Mouse (Mus musculus): ENCODE data around the gene Ppp4r4. TPM values are rescaled to one million over a fixed set of nuclear protein-coding genes. Genes with fewer than 3 reads are reported as not detected.

Ppp4r4 gene
- polyA plus RNA-seq, 1 experiment from 2014 or later = 3.6 TPM

DNA sequence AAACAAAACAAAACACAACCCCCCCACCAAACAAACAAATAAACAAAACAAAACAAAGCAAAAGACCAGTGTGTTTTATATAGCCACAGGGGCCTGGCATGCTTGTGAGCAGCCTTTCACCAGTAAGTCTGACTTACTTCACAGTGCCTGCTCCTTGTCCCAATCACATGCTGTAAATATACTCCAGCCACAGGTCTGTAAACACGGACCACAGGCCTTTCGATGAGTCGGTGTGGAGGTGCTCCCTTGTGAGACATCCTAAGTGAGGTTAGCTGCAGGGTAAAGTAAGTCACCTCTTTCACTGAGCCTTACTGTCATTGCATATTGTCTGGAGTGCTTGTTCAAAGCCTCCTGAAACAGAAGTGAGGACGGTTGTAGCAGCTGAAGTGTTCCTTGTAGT is 16.4 kb downstream of the Ppp4r4 start:
- Histone ChIP-seq H3K27ac (ENCODE audit: low read length) (no peak overlapping the region), H3K9ac (ENCODE audit: low read depth, low read length) (no peak overlapping the region), H3K4me2 (ENCODE audit: low read length) (no peak overlapping the region), H3K36me3 (ENCODE audit: control insufficient read depth, insufficient read depth, low read length) (no peaks in the 10 kb centered on the region), H3K4me3 (ENCODE audit: low read depth, low read length) (no peak overlapping the region), H3K27me3 (ENCODE audit: control insufficient read depth, insufficient read depth, low read depth, low read length) (no peaks in the 10 kb centered on the region), H3K9me3 (replicated peaks; ENCODE audit: control insufficient read depth, low read length, poor library complexity, severe bottlenecking) (no peaks in the 10 kb centered on the region), H3K4me1 (ENCODE audit: control insufficient read depth, insufficient read depth, low read length) (no peaks in the 10 kb centered on the region)
- no peak for ATAC-seq
- WGBS = 86% methylated on average over 4 of the region's 4 CpGs

DNA sequence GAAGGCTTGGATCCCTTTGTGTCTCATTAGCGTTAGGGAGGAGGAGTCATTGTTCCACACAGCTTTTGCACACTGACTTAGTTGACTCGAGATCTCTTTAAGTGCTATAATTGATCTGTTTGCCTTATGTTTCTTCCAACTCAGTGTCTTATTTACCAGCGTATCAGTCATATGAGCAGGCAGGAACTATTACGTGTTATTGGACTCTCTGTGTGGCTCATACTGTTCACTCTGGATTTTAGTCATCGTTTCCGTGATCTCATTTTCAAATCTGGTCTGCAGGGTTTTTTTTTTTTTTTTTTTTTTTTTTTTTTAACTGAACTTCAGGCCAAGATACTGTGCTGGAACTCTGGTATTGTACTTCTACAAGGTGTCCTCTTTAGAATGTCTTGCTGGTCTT is 18.0 kb downstream of the Ppp4r4 start:
- H3K4me3 ChIP-seq (ENCODE audit: low read depth, low read length) = no peak overlapping the region
- H3K4me2 ChIP-seq (ENCODE audit: low read length) = no peak overlapping the region
- H3K27me3 ChIP-seq (ENCODE audit: control insufficient read depth, insufficient read depth, low read depth, low read length) = no peaks in the 10 kb centered on the region
- H3K36me3 ChIP-seq (ENCODE audit: control insufficient read depth, insufficient read depth, low read length) = no peaks in the 10 kb centered on the region
- no peak overlapping the region for H3K9ac ChIP-seq (ENCODE audit: low read depth, low read length)
- no peak overlapping the region for H3K27ac ChIP-seq (ENCODE audit: low read length)
- no peak for ATAC-seq
- H3K9me3 ChIP-seq (replicated peaks; ENCODE audit: control insufficient read depth, low read length, poor library complexity, severe bottlenecking) = no peaks in the 10 kb centered on the region
- no peaks in the 10 kb centered on the region for H3K4me1 ChIP-seq (ENCODE audit: control insufficient read depth, insufficient read depth, low read length)
- 74% methylated on average over 6 of the region's 6 CpGs for WGBS

DNA sequence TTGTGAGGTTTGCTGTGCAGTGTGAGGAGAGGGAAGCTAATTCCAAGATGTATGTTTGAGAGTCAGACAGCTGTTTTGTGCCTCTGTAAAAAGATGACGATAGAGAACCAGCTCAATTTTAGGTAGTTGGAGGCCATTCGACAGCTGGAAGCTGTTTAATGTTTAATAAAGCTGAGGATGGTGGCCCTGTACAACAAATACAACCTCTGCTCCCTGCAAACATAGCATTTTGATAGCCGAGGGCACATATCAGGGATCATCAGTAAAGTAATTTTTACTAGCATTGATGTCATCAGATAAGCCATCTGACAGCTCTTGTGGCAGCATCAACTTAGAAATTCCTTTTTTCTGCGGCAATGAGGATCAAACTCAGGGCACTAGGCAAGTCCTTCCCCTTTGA is 19.3 kb downstream of the Ppp4r4 start:
- 77% methylated on average over 4 of the region's 4 CpGs for WGBS
- H3K4me3 ChIP-seq (ENCODE audit: low read depth, low read length) = no peak overlapping the region
- no peaks in the 10 kb centered on the region for H3K9me3 ChIP-seq (replicated peaks; ENCODE audit: control insufficient read depth, low read length, poor library complexity, severe bottlenecking)
- no peak overlapping the region for H3K9ac ChIP-seq (ENCODE audit: low read depth, low read length)
- no peak overlapping the region for H3K4me2 ChIP-seq (ENCODE audit: low read length)
- H3K27ac ChIP-seq (ENCODE audit: low read length) = no peak overlapping the region
- H3K27me3 ChIP-seq (ENCODE audit: control insufficient read depth, insufficient read depth, low read depth, low read length) = no peaks in the 10 kb centered on the region
- ATAC-seq = no peak
- no peaks in the 10 kb centered on the region for H3K36me3 ChIP-seq (ENCODE audit: control insufficient read depth, insufficient read depth, low read length)
- H3K4me1 ChIP-seq (ENCODE audit: control insufficient read depth, insufficient read depth, low read length) = no peaks in the 10 kb centered on the region

DNA sequence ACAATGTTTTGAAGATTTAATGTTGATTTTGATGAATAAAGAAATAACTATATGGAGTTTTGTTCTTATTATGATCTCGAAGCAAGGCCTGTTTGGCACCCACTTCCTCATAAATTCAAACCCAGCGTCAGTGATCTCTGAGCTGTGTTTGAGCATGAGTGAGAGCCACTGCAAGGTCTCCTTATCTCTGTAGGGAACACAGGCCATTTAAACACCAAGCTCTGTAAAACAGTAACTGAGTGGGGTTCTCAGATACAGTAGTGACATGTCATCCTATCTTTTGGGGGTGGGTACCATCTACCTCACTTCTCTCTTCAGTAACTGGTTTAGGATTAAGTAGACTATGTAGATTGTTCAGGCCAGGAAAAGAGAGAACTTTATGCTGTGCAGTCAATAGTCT is 20.4 kb downstream of the Ppp4r4 start:
- H3K4me2 ChIP-seq (ENCODE audit: low read length) = no peak overlapping the region
- H3K4me3 ChIP-seq (ENCODE audit: low read depth, low read length) = no peak overlapping the region
- no peaks in the 10 kb centered on the region for H3K36me3 ChIP-seq (ENCODE audit: control insufficient read depth, insufficient read depth, low read length)
- ATAC-seq = no peak
- H3K4me1 ChIP-seq (ENCODE audit: control insufficient read depth, insufficient read depth, low read length) = no peaks in the 10 kb centered on the region
- 90% methylated on average over 2 of the region's 2 CpGs for WGBS
- no peak overlapping the region for H3K9ac ChIP-seq (ENCODE audit: low read depth, low read length)
- no peaks in the 10 kb centered on the region for H3K27me3 ChIP-seq (ENCODE audit: control insufficient read depth, insufficient read depth, low read depth, low read length)
- H3K27ac ChIP-seq (ENCODE audit: low read length) = no peak overlapping the region
- no peaks in the 10 kb centered on the region for H3K9me3 ChIP-seq (replicated peaks; ENCODE audit: control insufficient read depth, low read length, poor library complexity, severe bottlenecking)

DNA sequence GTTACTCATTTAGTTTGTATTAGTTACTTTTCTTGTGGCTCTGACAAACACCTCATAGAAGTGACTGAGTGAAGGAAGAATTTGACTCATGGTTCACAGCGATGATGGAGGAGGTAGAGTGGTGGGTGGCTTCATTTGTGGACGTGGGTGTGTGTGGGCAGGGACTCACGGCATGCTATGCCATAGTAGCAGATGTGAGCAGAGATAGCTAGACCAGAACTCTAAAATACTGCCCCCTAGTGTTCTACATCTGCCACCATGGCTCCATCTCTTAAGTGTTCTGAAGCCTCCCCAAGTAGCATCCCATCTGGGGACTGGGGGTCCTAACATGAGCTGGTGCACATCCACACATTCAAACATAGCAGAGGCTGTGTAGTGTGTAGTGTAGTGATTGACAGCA is 21.4 kb downstream of the Ppp4r4 start:
- Histone ChIP-seq H3K36me3 (ENCODE audit: control insufficient read depth, insufficient read depth, low read length) (no peaks in the 10 kb centered on the region), H3K9me3 (replicated peaks; ENCODE audit: control insufficient read depth, low read length, poor library complexity, severe bottlenecking) (no peaks in the 10 kb centered on the region), H3K4me1 (ENCODE audit: control insufficient read depth, insufficient read depth, low read length) (no peaks in the 10 kb centered on the region), H3K27me3 (ENCODE audit: control insufficient read depth, insufficient read depth, low read depth, low read length) (no peaks in the 10 kb centered on the region), H3K9ac (ENCODE audit: low read depth, low read length) (no peak overlapping the region), H3K27ac (ENCODE audit: low read length) (no peak overlapping the region), H3K4me2 (ENCODE audit: low read length) (no peak overlapping the region), H3K4me3 (ENCODE audit: low read depth, low read length) (no peak overlapping the region)
- ATAC-seq = no peak
- WGBS = 63% methylated on average over 3 of the region's 3 CpGs

DNA sequence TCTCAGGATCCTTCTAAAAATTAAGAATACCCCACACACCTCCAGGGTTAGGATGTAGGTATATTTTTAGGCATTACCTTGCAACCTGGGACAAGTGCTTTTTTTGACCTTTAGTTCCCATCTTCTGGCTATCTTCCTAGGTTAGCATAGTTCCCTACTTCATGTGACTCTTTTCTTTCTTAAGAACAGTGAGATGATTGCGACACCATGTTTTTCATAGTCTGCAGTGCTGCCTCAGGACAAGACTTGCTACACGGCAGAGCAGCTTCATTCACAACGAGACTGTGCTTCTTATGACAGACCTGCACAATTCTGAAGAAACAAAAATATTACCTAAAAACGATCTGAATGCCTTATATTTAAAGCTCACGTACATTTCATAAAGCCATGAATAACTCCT is 24.8 kb downstream of the Ppp4r4 start:
- no peak for ATAC-seq

DNA sequence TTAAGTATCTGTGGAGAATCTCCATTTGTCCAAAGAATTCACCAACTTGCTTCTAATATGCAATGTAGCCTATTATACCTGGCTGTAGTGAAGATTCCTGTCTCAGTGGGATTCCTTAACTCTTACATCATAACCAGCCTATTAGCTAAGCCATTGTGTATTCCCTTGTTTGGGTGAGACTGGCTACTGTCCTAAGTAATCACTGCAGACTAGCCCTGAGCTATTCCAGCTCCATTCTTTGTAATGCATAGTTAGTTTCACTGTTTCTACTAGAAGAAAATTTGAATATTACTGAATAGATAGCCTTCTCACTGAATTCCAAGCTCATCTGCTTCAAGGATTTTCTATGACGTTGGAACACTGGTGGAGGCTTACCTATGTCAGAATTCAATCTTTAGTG is 32.6 kb downstream of the Ppp4r4 start:
- Histone ChIP-seq H3K27me3 (ENCODE audit: control insufficient read depth, insufficient read depth, low read depth, low read length) (no peaks in the 10 kb centered on the region), H3K4me1 (ENCODE audit: control insufficient read depth, insufficient read depth, low read length) (no peaks in the 10 kb centered on the region), H3K9me3 (replicated peaks; ENCODE audit: control insufficient read depth, low read length, poor library complexity, severe bottlenecking) (no peaks in the 10 kb centered on the region), H3K36me3 (ENCODE audit: control insufficient read depth, insufficient read depth, low read length) (no peaks in the 10 kb centered on the region), H3K27ac (ENCODE audit: low read length) (no peak overlapping the region), H3K4me3 (ENCODE audit: low read depth, low read length) (no peak overlapping the region), H3K9ac (ENCODE audit: low read depth, low read length) (no peak overlapping the region), H3K4me2 (ENCODE audit: low read length) (no peak overlapping the region)
- no peak for ATAC-seq
- 66% methylated on average over 1 of the region's 1 CpGs for WGBS

More for the DNA sequence above, 24.8 kb downstream of the Ppp4r4 start:
- no peaks in the 10 kb centered on the region for H3K36me3 ChIP-seq (ENCODE audit: control insufficient read depth, insufficient read depth, low read length)
- H3K9me3 ChIP-seq (replicated peaks; ENCODE audit: control insufficient read depth, low read length, poor library complexity, severe bottlenecking) = no peaks in the 10 kb centered on the region
- no peak overlapping the region for H3K4me3 ChIP-seq (ENCODE audit: low read depth, low read length)
- H3K9ac ChIP-seq (ENCODE audit: low read depth, low read length) = no peak overlapping the region
- no peak overlapping the region for H3K4me2 ChIP-seq (ENCODE audit: low read length)
- no peak overlapping the region for H3K27ac ChIP-seq (ENCODE audit: low read length)
- 94% methylated on average over 5 of the region's 5 CpGs for WGBS
- H3K4me1 ChIP-seq (ENCODE audit: control insufficient read depth, insufficient read depth, low read length) = no peaks in the 10 kb centered on the region
- no peaks in the 10 kb centered on the region for H3K27me3 ChIP-seq (ENCODE audit: control insufficient read depth, insufficient read depth, low read depth, low read length)

DNA sequence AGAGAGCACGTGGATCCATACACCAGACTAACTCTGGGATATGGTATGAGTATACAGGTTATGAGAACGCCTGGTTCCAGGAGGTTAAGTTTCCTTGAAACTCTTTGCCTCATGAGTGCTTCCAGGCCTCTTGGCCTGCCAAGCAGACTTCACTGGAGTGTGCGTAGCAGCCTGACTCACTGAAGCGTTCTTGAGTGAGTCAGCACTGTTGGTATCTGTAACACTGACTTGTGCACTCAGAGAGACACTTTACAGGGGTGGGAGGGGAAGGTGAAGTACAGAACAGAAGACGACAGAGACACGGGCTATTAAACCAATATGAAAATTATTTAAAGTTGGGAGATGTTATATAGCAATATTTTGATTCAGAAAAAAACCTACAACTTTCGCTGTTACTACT is 33.1 kb downstream of the Ppp4r4 start:
- WGBS = 86% methylated on average over 7 of the region's 7 CpGs
- Histone ChIP-seq H3K27ac (ENCODE audit: low read length) (no peak overlapping the region), H3K4me3 (ENCODE audit: low read depth, low read length) (no peak overlapping the region), H3K9me3 (replicated peaks; ENCODE audit: control insufficient read depth, low read length, poor library complexity, severe bottlenecking) (no peaks in the 10 kb centered on the region), H3K4me2 (ENCODE audit: low read length) (no peak overlapping the region), H3K9ac (ENCODE audit: low read depth, low read length) (no peak overlapping the region), H3K4me1 (ENCODE audit: control insufficient read depth, insufficient read depth, low read length) (no peaks in the 10 kb centered on the region), H3K27me3 (ENCODE audit: control insufficient read depth, insufficient read depth, low read depth, low read length) (no peaks in the 10 kb centered on the region), H3K36me3 (ENCODE audit: control insufficient read depth, insufficient read depth, low read length) (no peaks in the 10 kb centered on the region)
- no peak for ATAC-seq

DNA sequence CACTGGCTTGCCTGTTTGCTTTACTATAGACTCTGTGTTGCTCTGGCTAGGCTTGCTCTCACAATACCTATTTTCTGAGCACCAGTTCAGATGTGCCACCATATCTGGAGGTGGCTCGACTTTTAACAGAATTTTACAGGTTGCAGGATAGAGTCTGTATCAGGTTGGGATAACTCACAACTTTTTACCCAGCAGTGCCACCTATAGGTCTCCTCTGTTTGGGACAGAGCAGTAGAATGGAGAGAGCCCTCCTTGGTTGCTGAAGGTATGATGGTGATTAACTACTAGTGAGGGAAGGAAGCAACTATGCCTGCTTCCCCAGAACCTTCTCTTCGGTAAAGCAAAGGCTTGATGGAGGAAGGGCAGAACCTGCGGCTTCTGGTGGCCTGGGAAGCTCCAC is 35.0 kb downstream of the Ppp4r4 start:
- ATAC-seq = no peak
- Histone ChIP-seq H3K27ac (ENCODE audit: low read length) (no peak overlapping the region), H3K4me2 (ENCODE audit: low read length) (no peak overlapping the region), H3K4me3 (ENCODE audit: low read depth, low read length) (no peak overlapping the region), H3K36me3 (ENCODE audit: control insufficient read depth, insufficient read depth, low read length) (no peaks in the 10 kb centered on the region), H3K9me3 (replicated peaks; ENCODE audit: control insufficient read depth, low read length, poor library complexity, severe bottlenecking) (no peaks in the 10 kb centered on the region), H3K4me1 (ENCODE audit: control insufficient read depth, insufficient read depth, low read length) (no peaks in the 10 kb centered on the region), H3K27me3 (ENCODE audit: control insufficient read depth, insufficient read depth, low read depth, low read length) (no peaks in the 10 kb centered on the region), H3K9ac (ENCODE audit: low read depth, low read length) (no peak overlapping the region)
- WGBS = 67% methylated on average over 3 of the region's 3 CpGs

DNA sequence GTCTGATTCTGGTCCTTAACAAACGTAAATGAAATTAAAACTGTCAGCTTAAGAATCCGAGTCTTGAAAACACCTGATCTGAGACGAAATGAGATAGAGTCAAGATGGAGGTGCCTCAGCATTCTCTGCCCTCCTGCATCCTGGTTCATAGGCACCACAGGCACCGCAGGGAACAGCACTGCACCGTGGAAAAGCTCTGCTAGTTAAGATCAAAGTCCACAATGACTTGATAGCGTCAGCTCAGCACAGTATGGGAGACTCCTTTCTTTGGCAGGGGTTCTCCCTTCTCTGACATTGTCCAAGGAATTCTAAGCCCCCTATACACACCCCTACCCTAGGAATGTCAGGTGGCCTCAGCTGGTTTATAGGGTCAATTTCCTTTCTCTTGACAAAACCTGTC is 37.6 kb downstream of the Ppp4r4 start:
- H3K36me3 ChIP-seq (ENCODE audit: control insufficient read depth, insufficient read depth, low read length) = no peaks in the 10 kb centered on the region
- WGBS = 63% methylated on average over 6 of the region's 6 CpGs
- no peak overlapping the region for H3K9ac ChIP-seq (ENCODE audit: low read depth, low read length)
- ATAC-seq = no peak
- H3K27me3 ChIP-seq (ENCODE audit: control insufficient read depth, insufficient read depth, low read depth, low read length) = no peaks in the 10 kb centered on the region
- H3K27ac ChIP-seq (ENCODE audit: low read length) = no peak overlapping the region
- H3K9me3 ChIP-seq (replicated peaks; ENCODE audit: control insufficient read depth, low read length, poor library complexity, severe bottlenecking) = no peaks in the 10 kb centered on the region
- no peak overlapping the region for H3K4me3 ChIP-seq (ENCODE audit: low read depth, low read length)
- H3K4me2 ChIP-seq (ENCODE audit: low read length) = no peak overlapping the region
- H3K4me1 ChIP-seq (ENCODE audit: control insufficient read depth, insufficient read depth, low read length) = no peaks in the 10 kb centered on the region
